Mouse (Mus musculus): Measurements from ENCODE around the gene Sirpb1a.
"Not testable (repeated sequence)": the region's sequence is repeated elsewhere in the genome, so short reads cannot be mapped to it uniquely, and the experiment has no call there.

The Sirpb1a gene

GRCm38 (mm10) chr3:15426447-15426846, at the start of gene Sirpb1a:
Sirpb1a (minus strand) TSS chr3:15426520.
- not testable (repeated sequence) for DNase-seq

GRCm38 (mm10) chr3:15474831-15475230, 48.5 kb upstream of the Sirpb1a start:
- not testable (repeated sequence) for DNase-seq

DNA sequence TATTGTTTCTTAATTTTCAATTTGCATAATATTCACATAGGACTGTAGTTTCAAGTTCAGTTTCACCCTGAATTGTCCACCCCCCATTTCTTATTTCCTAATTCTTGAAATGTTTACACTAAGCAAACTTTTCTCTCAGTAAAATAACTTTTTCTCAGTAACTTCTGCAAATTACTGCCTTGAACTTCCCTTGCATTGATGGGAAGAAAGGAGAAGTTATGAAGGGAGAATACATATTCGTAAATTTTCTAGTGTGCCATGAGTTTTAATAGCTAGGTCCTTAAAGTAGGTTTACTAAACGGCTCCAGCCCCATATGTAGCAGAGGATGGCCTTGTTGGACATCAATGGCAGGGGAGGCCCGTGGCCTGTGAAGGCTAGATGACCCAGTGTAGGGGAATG, 43.8 kb upstream of the Sirpb1a start:
- not testable (repeated sequence) for DNase-seq

DNA sequence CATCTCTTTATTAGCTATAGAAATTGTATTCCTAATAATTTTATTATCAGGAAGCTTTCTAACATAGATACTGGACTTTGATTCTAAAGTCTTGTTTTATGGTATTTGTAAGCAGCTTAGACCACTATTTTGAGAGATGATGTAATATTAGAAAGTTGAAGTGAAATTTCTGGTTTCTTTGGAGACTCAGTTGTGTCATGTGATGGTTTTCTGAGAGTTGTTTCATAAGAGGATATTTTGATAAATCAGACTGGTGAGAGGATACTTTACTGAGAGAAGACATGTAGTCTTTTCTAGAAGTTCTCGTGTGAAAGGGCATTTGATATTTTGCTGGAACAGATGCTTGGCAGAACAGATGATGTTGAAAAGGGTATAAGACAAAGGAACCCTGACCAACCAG, 17.6 kb upstream of the Sirpb1a start:
- not testable (repeated sequence) for DNase-seq

- not testable (repeated sequence) for DNase-seq
Observed at GRCm38 (mm10) chr3:15439844-15440243, 13.5 kb upstream of the Sirpb1a start.

- DNase-seq: no peak
Observed at GRCm38 (mm10) chr3:15427917-15428316, 1.6 kb upstream of the Sirpb1a start.

GRCm38 (mm10) chr3:15355690-15356089, 70.6 kb downstream of the Sirpb1a start:
- not testable (repeated sequence) for DNase-seq

DNA sequence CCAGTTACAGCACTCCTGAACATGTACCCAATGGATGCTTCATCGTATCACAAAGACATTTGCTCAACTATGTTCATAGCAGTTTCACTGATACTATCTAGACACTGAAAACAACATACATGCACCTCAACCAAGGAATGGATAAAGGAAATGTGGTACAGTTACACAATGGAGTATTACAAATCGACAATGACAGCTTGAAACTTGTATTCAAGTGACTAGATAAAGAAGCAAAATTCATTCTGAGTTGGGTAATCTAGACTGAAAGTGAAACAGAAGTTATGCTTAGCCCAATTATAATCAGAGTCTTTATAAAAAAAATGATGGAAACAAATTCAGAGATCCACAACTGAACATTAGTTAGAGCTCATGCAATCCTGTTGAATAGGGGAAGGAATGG, 76.0 kb downstream of the Sirpb1a start:
- not testable (repeated sequence) for DNase-seq

GRCm38 (mm10) chr3:15345606-15346005, 80.7 kb downstream of the Sirpb1a start:
- not testable (repeated sequence) for DNase-seq

GRCm38 (mm10) chr3:15340287-15340686, 86.0 kb downstream of the Sirpb1a start:
- no peak for DNase-seq

DNA sequence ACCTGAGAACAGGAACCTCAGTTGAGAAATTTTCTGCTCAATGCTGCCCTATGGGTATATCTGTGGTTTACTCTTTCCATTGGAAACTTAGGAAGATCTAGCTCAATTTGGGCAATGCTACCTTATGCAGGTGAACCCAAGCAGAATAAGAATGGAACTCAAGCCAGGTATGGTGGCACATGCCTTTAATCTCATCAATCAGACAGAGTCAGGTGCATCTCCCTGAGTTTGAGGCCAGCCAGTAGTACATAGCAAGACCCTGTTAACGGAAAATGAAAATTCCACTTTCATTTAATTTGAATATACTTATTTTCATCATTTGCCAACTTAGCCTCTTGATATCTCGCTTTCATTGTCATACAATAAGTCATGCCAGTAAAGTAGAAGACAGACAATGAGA, 92.1 kb downstream of the Sirpb1a start:
- DNase-seq: no peak

GRCm38 (mm10) chr3:15332063-15332462, 94.3 kb downstream of the Sirpb1a start, which contains the start of gene Gm9733:
Gm9733 (minus strand) TSS chr3:15332302.
- no peak for DNase-seq

DNA sequence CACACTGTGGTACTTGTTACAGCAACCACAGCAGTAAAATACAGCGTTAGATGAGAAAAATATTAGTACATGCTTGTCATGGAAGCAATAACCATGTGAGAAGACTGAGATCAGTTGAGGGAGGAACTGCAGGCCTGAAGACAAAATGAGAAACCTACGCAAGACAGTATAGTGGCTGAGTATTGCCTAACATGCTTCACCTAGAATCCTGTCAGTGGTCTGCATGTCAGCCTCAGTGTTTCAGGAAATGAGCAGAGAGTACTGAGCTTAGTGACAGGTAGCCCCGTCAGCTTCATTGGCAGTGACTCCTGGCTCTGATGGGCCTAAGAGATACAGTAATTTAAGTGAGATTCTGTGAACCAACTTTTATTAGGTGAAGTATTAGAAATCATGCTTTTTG, 94.8 kb downstream of the Sirpb1a start:
- DNase-seq: peak in 1 of 2 experiments; percentile 3

- DNase-seq: no peak
Observed at GRCm38 (mm10) chr3:15329549-15329948, 96.8 kb downstream of the Sirpb1a start.

Measured in lung, adult 18-20 months (tissue).